Mouse (Mus musculus) thymus, postnatal 0 days (tissue): ENCODE data around the gene Lilr4b. TPM values are rescaled to one million over a fixed set of nuclear protein-coding genes. Genes with fewer than 3 reads are reported as not detected.
"Not testable (repeated sequence)": the region's sequence is repeated elsewhere in the genome, so short reads cannot be mapped to it uniquely, and the experiment has no call there.

Experiments
- DNase-seq: peaks from one replicate; pipeline ENCODE4 v3.0.0-alpha.2; 2015; ENCODE audit warnings: low spot score
- polyA plus RNA-seq: library from polyadenylated mRNA; unstranded; fragments of >200 nt; fragmentation: Nextera tagmentation; extraction: Ambion mirVana; gene quantifications from 2 replicates; pipeline ENCODE4 v1.2.1, GENCODE M21; 2015

Lilr4b gene
- 2.1 and 2.3 TPM in 2 replicates for polyA plus RNA-seq

DNA sequence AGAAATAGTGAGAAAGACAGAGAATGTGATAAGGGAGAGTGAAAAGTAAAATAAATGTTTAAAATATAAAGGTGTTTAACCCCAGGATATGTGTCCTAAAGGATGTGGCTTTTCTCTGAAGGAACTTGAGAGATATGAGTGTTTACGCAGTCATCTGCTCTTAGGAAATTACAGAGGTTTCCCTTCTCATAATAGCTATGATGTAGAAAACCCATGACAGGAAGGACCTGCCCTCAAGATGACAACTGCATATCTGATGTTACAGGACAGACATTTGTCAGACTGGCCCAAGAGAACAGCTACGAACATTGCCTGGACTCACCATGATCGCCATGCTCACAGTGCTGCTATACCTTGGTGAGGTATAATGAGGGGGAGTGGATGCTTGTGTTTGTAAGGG, at the start of gene Lilr4b, which contains the start of gene Gm49339:
Lilr4b (plus strand) TSS at position 236 of the 400 bp plus-strand sequence.
Gm49339 (plus strand) TSS at position 216 of the 400 bp plus-strand sequence.
- not testable (repeated sequence) for DNase-seq

DNA sequence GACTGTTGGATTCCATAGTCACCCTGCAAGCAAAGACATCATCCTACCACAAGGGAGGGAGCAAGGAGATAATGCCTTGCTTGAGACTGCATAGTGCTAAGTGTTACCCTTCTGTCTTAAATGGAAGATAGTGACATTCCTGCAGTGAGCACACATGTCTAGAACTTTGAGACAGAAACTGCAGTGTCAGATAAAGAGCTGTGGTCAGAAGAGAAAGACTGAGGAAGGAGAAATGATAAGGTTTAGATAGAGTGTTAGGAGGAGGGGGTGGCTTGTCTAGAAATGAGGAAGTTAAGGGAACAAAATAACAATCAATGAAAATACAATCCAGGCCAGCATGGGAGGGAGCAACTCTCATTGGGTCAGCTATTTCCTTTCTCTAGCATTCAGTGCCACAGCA, 47.5 kb upstream of the Lilr4b start:
- DNase-seq = no peak

DNA sequence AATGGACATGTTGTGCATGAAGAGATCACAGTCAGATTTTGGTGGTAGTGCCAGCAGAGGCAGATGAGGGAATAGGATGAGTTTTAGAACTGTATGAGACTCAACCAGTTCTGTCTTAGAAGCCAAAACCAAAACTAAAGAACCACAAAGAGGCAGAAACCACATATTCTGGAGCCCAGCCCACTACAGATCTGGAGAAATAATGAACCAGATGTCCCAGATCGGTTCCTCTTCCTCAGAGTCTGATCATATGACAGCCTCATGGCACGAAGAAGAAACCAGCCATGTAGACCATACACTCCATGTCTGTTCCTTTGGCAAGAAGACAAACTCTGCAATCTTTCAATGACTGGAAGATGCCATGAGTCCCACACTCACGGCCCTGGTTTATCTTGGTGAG, 44.7 kb upstream of the Lilr4b start:
- DNase-seq = no peak

DNA sequence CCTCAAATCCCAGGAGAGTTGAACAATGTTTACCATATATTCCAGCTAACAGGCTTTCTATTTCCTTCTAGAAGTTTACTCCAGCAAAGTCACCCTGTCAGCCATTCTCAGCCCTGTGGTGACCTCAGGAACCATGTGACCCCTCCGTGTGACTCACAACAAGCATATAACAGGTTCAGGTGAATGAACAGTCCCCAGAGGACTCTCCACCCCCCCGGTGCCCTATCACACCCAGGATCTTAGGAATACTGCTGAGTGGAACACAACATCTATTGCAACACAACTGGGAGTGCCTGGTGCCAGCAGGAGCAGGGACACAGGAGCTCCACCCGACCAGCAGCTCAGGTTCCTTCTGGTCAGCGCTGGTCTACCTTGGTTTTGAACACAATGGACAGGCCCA, 28.8 kb upstream of the Lilr4b start:
- DNase-seq = no peak

DNA sequence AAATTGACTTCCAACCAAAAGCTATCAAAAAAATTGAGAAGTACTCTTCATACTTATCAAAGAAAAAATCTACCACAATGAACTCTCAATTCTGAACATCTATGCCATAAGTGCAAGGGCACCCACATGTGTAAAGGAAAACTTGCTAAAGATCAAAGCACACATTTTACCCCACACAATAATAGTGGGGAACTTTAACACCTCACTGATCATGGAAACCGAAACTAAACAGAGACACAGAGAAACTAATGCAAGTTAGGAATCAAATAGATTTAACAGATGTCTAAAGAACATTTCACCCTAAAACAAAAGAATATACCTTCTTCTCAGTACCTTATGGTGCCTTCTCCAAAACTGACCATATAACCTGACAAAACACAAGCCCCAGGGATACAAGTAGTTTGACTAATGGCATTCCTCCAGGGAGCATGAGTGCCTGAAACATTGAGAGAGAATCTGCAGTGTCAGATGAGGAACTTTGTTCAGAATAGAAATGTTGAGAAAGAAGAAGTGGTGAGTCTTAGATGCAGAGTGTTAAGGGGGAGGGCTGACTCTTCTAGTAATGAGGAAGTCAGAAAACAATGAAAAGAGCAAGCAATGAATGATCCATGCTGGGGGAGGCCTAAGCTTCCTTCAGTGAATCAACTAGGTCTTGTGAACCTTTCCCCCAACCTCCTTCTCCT, 26.7 kb upstream of the Lilr4b start:
- DNase-seq = no peak

DNA sequence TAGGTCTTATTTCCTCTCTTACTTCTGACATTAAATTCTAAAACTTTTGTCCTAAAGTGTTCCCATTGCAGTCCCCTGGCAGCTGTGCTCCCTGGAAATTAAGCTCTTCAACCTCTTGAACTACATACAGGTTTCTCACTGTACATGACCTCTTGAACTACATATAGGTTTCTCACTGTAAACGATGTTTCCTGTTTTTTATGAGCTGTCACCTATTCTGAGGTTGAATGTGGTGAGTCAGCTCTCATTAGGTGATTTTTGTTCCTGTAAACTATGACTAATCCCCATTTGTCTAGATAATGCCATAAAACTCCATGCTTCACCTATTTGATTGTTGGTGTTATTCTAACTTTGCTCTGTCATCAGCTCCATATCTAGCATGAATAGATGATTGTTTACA, 26.1 kb upstream of the Lilr4b start:
- no peak for DNase-seq

DNA sequence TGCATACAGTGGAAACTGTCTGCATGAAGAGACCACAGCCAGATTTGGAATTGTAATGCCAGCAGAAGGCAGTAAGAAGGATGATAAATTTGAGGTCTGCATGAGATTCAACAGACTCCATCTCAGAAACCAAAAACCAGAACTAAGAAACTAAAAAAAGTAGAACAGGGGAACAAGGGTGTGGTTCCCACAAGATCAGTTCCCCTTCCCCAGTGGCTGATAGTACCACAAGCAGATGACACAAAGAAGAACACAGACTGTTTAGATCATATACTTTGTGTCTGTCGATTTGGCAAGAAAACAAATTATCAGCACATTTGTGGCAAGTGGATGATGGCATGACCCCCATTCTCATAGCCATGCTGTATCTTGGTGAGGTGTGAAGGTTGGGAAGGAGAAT, 24.7 kb upstream of the Lilr4b start:
- DNase-seq = no peak

DNA sequence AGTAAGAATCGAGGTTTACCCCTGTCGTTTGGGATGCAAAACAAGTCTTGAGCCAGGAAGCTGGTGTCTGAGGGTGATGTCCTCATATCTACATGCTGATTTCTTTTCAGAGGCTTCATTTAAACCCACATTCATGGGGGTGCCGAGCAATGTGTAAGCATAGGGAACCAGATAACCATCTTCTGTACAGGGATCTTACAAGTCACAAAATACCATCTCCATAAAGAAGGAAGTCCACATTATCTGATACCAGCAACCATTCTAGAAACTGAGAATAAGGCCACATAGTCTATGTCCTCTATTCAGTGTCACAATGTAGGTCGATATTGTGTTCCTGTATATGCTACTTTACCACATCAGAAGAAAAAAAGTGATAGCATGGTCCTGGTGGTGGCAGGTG, 24.1 kb upstream of the Lilr4b start:
- no peak for DNase-seq

DNA sequence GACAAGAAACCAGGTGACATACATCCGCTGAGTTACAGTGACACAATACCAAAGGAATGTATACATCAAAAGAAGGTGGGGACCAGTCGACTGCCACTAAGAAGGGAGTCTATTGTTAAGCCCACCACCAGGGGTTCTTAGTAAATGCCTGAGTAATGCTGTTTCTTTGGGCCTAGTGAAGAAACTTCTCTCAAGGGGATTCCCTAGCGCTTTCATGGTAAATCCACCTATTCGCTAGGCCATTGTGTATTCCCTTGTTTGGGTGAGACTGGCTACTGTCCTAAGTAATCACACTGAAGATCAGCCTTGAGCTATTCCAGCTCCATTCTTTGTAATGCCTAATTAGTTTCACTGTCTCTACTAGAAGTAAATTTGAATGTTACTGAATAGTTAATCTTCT, 16.6 kb upstream of the Lilr4b start:
- DNase-seq = not testable (repeated sequence)

DNA sequence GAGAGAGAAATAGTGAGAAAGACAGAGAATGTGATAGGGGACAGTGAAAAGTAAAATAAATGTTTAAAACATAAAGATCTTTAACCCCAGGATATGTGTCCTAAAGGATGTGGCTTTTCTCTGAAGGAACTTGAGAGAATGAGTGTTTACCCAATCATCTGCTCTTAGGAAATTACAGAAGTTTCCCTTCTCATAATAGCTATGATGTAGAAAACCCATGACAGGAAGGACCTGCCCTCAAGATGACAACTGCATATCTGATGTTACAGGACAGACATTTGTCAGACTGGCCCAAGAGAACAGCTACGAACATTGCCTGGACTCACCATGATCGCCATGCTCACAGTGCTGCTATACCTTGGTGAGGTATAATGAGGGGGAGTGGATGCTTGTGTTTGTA, 10.3 kb downstream of the Lilr4b start, which contains the start of gene Lilrb4a:
Lilrb4a (plus strand) TSS at position 266 of the 400 bp plus-strand sequence.
- DNase-seq = not testable (repeated sequence)

DNA sequence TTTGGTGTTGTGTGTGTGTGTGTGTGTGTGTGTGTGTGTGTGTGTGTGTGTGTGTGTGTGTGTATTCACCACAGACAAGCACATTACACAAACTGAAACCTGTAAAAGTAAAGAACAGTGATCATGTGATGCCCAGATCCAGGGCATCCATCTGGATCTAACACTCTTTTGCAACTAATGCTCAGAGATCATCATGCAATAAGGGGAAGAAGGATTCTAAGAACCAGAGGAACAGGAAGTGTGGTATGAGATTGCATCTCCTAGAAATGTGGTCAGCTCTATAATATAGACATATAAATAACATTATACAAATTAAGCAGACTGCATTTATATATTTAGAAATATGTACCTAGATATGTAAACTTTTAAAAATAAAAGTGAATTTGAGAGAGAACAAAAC, 39.6 kb downstream of the Lilr4b start:
- no peak for DNase-seq

DNA sequence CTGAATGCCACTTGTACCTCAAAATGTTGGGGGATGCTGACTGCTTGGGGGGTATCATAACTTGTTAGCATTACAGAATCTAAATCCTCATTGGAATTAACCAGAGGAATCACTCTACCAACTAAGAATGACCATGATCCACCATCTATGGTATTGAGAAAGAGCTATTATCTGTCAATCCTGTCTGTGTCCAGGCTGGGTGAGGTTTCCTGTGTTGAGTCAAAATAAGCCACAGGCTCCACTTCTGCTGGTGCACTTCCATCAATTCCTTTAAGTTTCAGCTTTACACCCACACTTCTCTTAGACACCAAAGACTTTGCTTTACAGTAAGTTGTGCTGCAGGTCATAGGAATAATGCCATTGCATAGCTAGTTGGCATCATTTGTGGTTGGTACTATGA, 41.0 kb downstream of the Lilr4b start:
- DNase-seq = no peak

DNA sequence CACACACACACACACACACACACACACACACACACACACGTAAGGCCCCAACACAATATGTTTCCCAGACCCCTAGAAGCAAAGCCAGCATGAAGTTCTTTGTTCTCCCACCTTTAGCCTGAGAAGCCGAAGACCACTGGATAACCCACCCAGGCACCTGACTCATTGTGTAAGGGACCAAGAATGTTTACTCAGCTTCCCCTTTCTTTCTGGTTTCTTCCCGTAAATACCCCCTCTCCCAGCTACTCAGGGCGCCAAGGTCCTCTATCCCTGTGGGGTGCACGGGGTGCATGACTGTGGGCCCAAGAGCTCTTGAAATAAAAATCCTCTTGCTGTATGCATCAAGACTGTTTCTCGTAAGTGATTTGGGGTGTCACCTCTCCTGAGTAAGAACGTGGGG, 45.7 kb downstream of the Lilr4b start:
- DNase-seq = no peak

DNA sequence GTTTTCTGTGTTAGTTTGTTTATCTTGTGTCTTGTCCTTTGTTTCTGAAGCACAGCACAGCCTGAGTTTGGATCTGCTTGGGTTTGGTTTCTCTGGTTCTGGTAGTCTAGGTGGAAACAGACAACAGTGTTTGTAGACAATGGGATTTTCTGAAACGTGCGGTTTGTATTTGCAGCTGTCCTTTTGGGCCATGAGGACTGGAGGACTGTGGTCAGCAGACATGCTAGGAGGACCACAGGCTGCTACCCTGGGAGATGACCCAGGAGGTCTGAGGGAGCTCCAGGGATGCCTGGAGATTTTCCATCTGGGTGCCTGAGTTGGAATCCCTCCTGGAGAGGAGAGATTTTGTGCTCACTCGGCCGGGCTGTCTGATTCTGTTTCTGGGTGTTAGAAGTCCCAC, 46.2 kb downstream of the Lilr4b start:
- DNase-seq = no peak

DNA sequence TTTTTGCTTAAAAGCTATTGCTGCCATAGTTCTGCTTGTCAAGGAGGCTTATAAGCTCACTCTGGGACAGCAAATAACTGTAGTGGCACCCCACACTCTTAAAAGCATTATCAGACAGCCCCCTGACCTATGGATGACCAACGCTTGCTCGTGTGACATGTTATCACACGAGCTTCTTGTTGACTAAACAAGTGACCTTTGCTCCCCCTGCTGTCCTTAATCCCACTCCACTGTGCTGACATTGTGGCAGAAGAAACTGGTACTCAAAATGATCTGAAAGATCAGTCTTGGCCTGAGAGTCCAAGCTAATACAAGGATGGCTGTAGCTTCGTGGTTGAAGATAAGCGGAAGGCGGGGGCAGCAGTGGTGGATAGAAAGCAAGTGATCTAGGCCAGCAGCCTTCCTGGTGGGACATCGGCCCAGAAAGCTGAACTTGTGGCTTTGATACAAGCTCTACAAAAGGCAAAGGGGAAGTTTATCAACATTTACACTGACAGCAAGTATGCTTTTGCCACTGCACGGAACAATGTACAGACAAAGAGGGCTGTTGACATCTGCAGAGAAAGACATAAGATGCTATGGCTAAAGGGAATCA, 48.5 kb downstream of the Lilr4b start:
- DNase-seq = no peak

DNA sequence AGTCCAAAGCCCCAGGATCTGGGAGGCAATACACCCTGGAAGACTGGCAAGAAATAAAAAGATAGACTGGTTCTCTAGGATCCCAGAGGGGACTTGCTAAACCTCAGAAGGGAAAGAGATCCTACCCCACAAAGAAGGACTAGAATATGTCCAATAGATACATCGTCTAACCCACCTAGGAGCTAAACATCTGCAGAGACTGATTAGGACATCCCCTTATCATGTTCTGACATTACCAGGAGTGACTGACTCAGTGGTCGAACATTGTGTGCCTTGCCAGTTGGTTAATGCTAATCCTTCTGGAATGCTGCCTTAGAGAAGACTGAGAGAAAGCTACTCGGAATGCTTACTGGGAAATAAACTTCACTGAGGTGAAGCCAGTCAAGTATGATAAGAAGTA, 49.1 kb downstream of the Lilr4b start:
- DNase-seq = no peak

DNA sequence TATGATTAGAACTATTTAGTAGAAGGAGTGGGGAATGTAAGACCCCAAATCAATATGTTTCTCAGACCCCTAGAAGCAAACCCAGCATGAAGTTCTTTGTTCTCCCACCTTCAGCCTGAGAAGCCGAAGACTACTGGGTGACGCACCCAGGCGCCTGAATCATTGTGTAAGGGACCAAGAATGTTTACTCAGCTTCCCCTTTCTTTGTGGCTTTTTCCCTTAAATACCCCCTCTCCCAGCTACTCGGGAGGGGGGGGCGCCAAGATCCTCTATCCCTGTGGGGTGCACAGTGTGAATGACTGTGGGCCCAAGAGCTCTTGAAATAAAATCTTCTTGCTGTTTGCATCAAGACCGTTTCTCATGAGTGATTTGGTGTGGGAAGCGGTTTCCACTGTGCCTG, 50.4 kb downstream of the Lilr4b start:
- DNase-seq = no peak

Other genes with a start within 250 kb of the Lilr4b start
- 0.56 and 1.1 TPM in 2 replicates for gene Gm49339, start within 50 bp of the Lilr4b start, polyA plus RNA-seq
- 5.2 and 5.4 TPM in 2 replicates for gene Lilrb4a, start 10.3 kb downstream of the Lilr4b start, polyA plus RNA-seq
- 0.35 and 0.60 TPM in 2 replicates for gene Fam162b, start 109.9 kb downstream of the Lilr4b start, polyA plus RNA-seq
- 0.05 TPM in 1 of 2 replicates, not detected in the other for gene Gprc6a, start 150.8 kb downstream of the Lilr4b start, polyA plus RNA-seq
- gene Rfx6, start 197.1 kb downstream of the Lilr4b start, polyA plus RNA-seq = not detected in 2 replicates